Mouse (Mus musculus) leukemia stem cell, adult 10-12 weeks (primary cell): Measurements from ENCODE around the gene Gpr171. TPM values are rescaled to one million over a fixed set of nuclear protein-coding genes. Genes with fewer than 3 reads are reported as not detected.

ENCODE experiments used
- polyA plus RNA-seq: library from polyadenylated mRNA; stranded (reverse); fragments of >175 nt; gene quantifications from 2 replicates; pipeline ENCODE4 v1.2.3, GENCODE M21; 2012; ENCODE audit warnings: low replicate concordance

Gene Gpr171
- 4.1 and 10.1 TPM in 2 replicates for polyA plus RNA-seq

GRCm38 (mm10) chr3:59101218-59101986, at the start of gene Gpr171:
Gene Gpr171 (minus strand): TSS chr3:59101821.

Other genes with a start within 250 kb of the Gpr171 start
- not detected in 2 replicates for gene Clrn1, start 216.5 kb downstream of the Gpr171 start, polyA plus RNA-seq
- gene Med12l, start 96.0 kb downstream of the Gpr171 start, polyA plus RNA-seq: 0.21 and 0.35 TPM in 2 replicates
- 0.19 and 1.4 TPM in 2 replicates for gene P2ry14, start 51.8 kb upstream of the Gpr171 start, polyA plus RNA-seq
- not detected in 2 replicates for gene Gpr87, start 93.3 kb upstream of the Gpr171 start, polyA plus RNA-seq
- 0.16 and 0.38 TPM in 2 replicates for gene P2ry13, start 109.1 kb upstream of the Gpr171 start, polyA plus RNA-seq
- 0.14 and 1.3 TPM in 2 replicates for gene P2ry12, start 161.1 kb upstream of the Gpr171 start, polyA plus RNA-seq
- 0.02 TPM in 2 replicates for gene Igsf10, start 242.6 kb upstream of the Gpr171 start, polyA plus RNA-seq